ENCODE assay signal across 28 mouse cellular contexts in the genomic region with DNA sequence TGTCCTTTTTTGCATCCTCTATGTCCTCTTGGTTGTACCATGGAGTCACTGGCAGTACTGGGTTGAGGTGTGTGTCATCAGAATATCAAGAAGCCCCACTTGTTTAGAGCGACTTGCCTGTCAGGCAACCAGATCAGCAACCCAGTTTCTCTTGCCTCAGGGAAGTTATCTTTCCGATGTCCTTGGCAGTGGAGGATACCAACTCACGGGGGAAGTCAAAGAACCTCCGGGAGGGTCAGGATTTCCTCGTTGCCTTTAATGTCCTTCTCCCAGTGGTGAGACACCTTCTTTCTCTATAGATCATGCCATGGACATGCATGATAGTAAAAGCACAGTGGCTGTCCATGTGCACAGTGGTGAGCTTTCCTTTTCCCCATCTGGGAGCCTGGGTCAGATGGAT. TPM values are rescaled to one million over a fixed set of nuclear protein-coding genes. Genes with fewer than 3 reads are reported as not detected.
A peak's percentile ranks its signal among the peaks of the same experiment; 100 is the strongest.
DNase-seq lines count a peak whose midpoint lies in the region; ATAC-seq and TF ChIP-seq lines count a peak whose summit lies in the region.
"Had no signal": no experiment of that assay in that cellular context is flagged by ENCODE, and none has a peak within 500 bp of the region (broad histone marks: within the 10 kb centered on the region; RNA-seq: fewer than 3 reads in every experiment).

No protein-coding gene starts in this region.

- H3K9ac ChIP-seq in liver, adult 2 months (ENCODE audit: low read depth, low read length): no peak overlapping the region
- H3K9ac ChIP-seq in liver, embryonic 11.5 days (ENCODE audit: low read depth, low read length): no peak overlapping the region
- H3K9ac ChIP-seq: embryonic facial prominence, embryonic 13.5 days; embryonic facial prominence, embryonic 15.5 days; forebrain, embryonic 12.5 days had no signal

- no peaks in the 10 kb centered on the region; the same call in 1 of the 2 replicates for H3K79me2 ChIP-seq in liver, adult 2 months (ENCODE audit: control insufficient read depth, insufficient read depth, low read length)

- peaks cover 11% of the 10 kb centered on the region for H3K36me3 ChIP-seq in liver, adult 2 months (ENCODE audit: control insufficient read depth, insufficient read depth, low read length)
- H3K36me3 ChIP-seq in liver, embryonic 11.5 days (ENCODE audit: control insufficient read depth, insufficient read depth, low read length): no peaks in the 10 kb centered on the region; the same call in 1 of the 2 replicates
- H3K36me3 ChIP-seq: embryonic facial prominence, embryonic 13.5 days; embryonic facial prominence, embryonic 15.5 days; forebrain, embryonic 10.5 days; forebrain, embryonic 12.5 days; G1E had no signal

- H3K4me1 ChIP-seq in liver, adult 2 months (ENCODE audit: control insufficient read depth, insufficient read depth, low read length): peaks cover 16% of the 10 kb centered on the region
- no peaks in the 10 kb centered on the region for H3K4me1 ChIP-seq in liver, embryonic 11.5 days (replicated peaks; ENCODE audit: control insufficient read depth, insufficient read depth, low read length)
- H3K4me1 ChIP-seq: embryonic facial prominence, embryonic 15.5 days; forebrain, embryonic 10.5 days; forebrain, embryonic 12.5 days had no signal

- peak; percentile 59 for DNase-seq in adrenal gland, adult 2 months
- no peak for DNase-seq in adrenal gland, postnatal 4 days (ENCODE audit: low spot score in 2 of 2)
- no peak for DNase-seq in liver, adult 2 months (ENCODE audit: extremely low read depth, low read depth, low spot score)
- no peak for DNase-seq in liver, embryonic 11.5 days (ENCODE audit: low spot score)
- peak; percentile 57 for DNase-seq in adrenal gland, postnatal 10 days
- peak; percentile 50 to 53 for DNase-seq in adrenal gland, postnatal 36 days
- DNase-seq in frontal cortex, postnatal 10 days (ENCODE audit: low spot score in 2 of 2): no peak
- DNase-seq: B cell, adult 2 months; cerebellum, adult 11 months; cerebellum, adult 18-20 months; cerebellum, adult 8-10 months; cerebellum, adult 9-11 months; cerebellum, postnatal 14 days; cerebellum, postnatal 36 days; embryo, embryonic 11 days had no signal

- 0 out of 2 replicates have a peak overlapping the region, but pooled peaks have one; percentile 12 for H3K27ac ChIP-seq in liver, adult 2 months (replicated peaks; ENCODE audit: insufficient read depth, low read depth, low read length)
- H3K27ac ChIP-seq in liver, embryonic 11.5 days (ENCODE audit: low read depth, low read length): no peak overlapping the region
- H3K27ac ChIP-seq: embryonic facial prominence, embryonic 13.5 days; embryonic facial prominence, embryonic 15.5 days; forebrain, embryonic 10.5 days; forebrain, embryonic 12.5 days had no signal

- no peaks in the 10 kb centered on the region for H3K27me3 ChIP-seq in liver, adult 2 months (ENCODE audit: control insufficient read depth, insufficient read depth, low read length)
- H3K27me3 ChIP-seq in liver, embryonic 11.5 days (replicated peaks; ENCODE audit: control insufficient read depth, insufficient read depth, low read length): no peaks in the 10 kb centered on the region
- H3K27me3 ChIP-seq: CH12.LX; embryonic facial prominence, embryonic 13.5 days; embryonic facial prominence, embryonic 15.5 days; forebrain, embryonic 12.5 days; Patski had no signal

- no peak for TF ChIP-seq CTCF in liver, adult 2 months (IDR thresholded peaks at IDR 0.05; ENCODE audit: low read depth, low read length)

- no peaks in the 10 kb centered on the region for H3K9me3 ChIP-seq in liver, embryonic 11.5 days (ENCODE audit: control insufficient read depth, low read length)
- H3K9me3 ChIP-seq: embryonic facial prominence, embryonic 13.5 days; embryonic facial prominence, embryonic 15.5 days; forebrain, embryonic 10.5 days; forebrain, embryonic 12.5 days; G1E had no signal

- no peak overlapping the region for H3K4me2 ChIP-seq in liver, embryonic 11.5 days
- H3K4me2 ChIP-seq: embryonic facial prominence, embryonic 13.5 days; embryonic facial prominence, embryonic 15.5 days; forebrain, embryonic 12.5 days had no signal

- H3K4me3 ChIP-seq in liver, adult 2 months (ENCODE audit: insufficient read depth, low read depth, low read length): no peak overlapping the region
- H3K4me3 ChIP-seq in liver, embryonic 11.5 days (ENCODE audit: low read depth, low read length): no peak overlapping the region
- H3K4me3 ChIP-seq: embryonic facial prominence, embryonic 13.5 days; embryonic facial prominence, embryonic 15.5 days; erythroblast, embryonic 14.5 days; forebrain, embryonic 10.5 days; forebrain, embryonic 12.5 days had no signal

- TF ChIP-seq POLR2A in liver, adult 2 months (IDR thresholded peaks at IDR 0.05; ENCODE audit: extremely low read depth, insufficient read depth, low read length): no peak

- 81% methylated on average over 5 of the region's 5 CpGs for WGBS in liver, adult 2 months
- WGBS in liver, embryonic 11.5 days: 83% methylated on average over 5 of the region's 5 CpGs

- no peak for ATAC-seq in liver, embryonic 11.5 days (replicated peaks; ENCODE audit: low FRiP score)
- ATAC-seq: activated CD4-positive, CD25-positive, alpha-beta regulatory T cell, adult 4 months; CD4-positive, CD25-positive, alpha-beta regulatory T cell, adult 4 months; forebrain, embryonic 14.5 days; forebrain, embryonic 16.5 days; Patski had no signal

RNA-seq across cellular contexts. Expression of gene C1rl, which starts 9.1 kb away (rescaled TPM):
- 10 to 100 TPM; 20.6 to 22.0 TPM for total RNA-seq in adrenal gland, adult 2 months (2021)
- 11.2 and 13.4 TPM in 2 replicates for polyA plus RNA-seq in adrenal gland, adult 2 months (2012; rRNA removed)
- total RNA-seq in adrenal gland, postnatal 4 days (2021): 10 to 100 TPM; 13.2 to 19.9 TPM
- total RNA-seq in liver, adult 2 months (2014; rRNA removed): 53.6 and 59.5 TPM in 2 replicates
- polyA plus RNA-seq in liver, adult 2 months (2012; rRNA removed): 67.3 and 73.0 TPM in 2 replicates
- polyA plus RNA-seq in liver, embryonic 11.5 days (2014; fragmentation: Nextera tagmentation; extraction: Ambion mirVana): 4.1 and 4.4 TPM in 2 replicates
- 10 to 100 TPM; 16.0 to 21.7 TPM for total RNA-seq in adrenal gland, postnatal 10 days (2021)
- 10 to 100 TPM; 11.8 to 15.5 TPM for total RNA-seq in adrenal gland, postnatal 36 days (2021)
- polyA plus RNA-seq: activated CD4-positive, CD25-positive, alpha-beta regulatory T cell, adult 4 months; CD4-positive, CD25-positive, alpha-beta regulatory T cell, adult 4 months; erythroblast, embryonic 14.5 days had no signal

RNA-seq across cellular contexts. Expression of gene C1ra, which starts 10.2 kb away (rescaled TPM):
- total RNA-seq in adrenal gland, adult 2 months (2021): 10 to 100 TPM; 48.6 to 68.2 TPM
- polyA plus RNA-seq in adrenal gland, adult 2 months (2012; rRNA removed): 20.3 and 27.2 TPM in 2 replicates
- total RNA-seq in adrenal gland, postnatal 4 days (2021): 10 to 100 TPM; 36.8 to 48.1 TPM
- 165 and 177 TPM in 2 replicates for total RNA-seq in liver, adult 2 months (2014; rRNA removed)
- 92.5 and 119 TPM in 2 replicates for polyA plus RNA-seq in liver, adult 2 months (2012; rRNA removed)
- 2.8 and 2.9 TPM in 2 replicates for polyA plus RNA-seq in liver, embryonic 11.5 days (2014; fragmentation: Nextera tagmentation; extraction: Ambion mirVana)
- total RNA-seq in adrenal gland, postnatal 10 days (2021): 10 to 100 TPM; 40.4 to 51.1 TPM
- 10 to 100 TPM; 38.7 to 52.4 TPM for total RNA-seq in adrenal gland, postnatal 36 days (2021)
- polyA plus RNA-seq: G1E had no signal

RNA-seq across cellular contexts. Expression of gene Clstn3, which starts 37.4 kb away (rescaled TPM):
- 100 to 1,000 TPM in 1 of 2 experiments, 10 to 100 TPM in 1; 91.8 to 146 TPM for total RNA-seq in adrenal gland, adult 2 months (2021)
- 62.4 and 91.3 TPM in 2 replicates for polyA plus RNA-seq in adrenal gland, adult 2 months (2012; rRNA removed)
- 10 to 100 TPM; 33.9 to 35.3 TPM for total RNA-seq in adrenal gland, postnatal 4 days (2021)
- 1.6 and 2.7 TPM in 2 replicates for total RNA-seq in liver, adult 2 months (2014; rRNA removed)
- polyA plus RNA-seq in liver, adult 2 months (2012; rRNA removed): 4.1 and 4.4 TPM in 2 replicates
- polyA plus RNA-seq in liver, embryonic 11.5 days (2014; fragmentation: Nextera tagmentation; extraction: Ambion mirVana): 6.1 and 7.6 TPM in 2 replicates
- total RNA-seq in adrenal gland, postnatal 10 days (2021): 10 to 100 TPM; 78.7 to 79.4 TPM
- 10 to 100 TPM; 54.9 to 78.2 TPM for total RNA-seq in adrenal gland, postnatal 36 days (2021)
- polyA plus RNA-seq: activated CD4-positive, CD25-positive, alpha-beta regulatory T cell, adult 4 months had no signal

RNA-seq across cellular contexts. Expression of gene C1s1, which starts 40.1 kb away (rescaled TPM):
- 10 to 100 TPM; 45.4 to 72.3 TPM for total RNA-seq in adrenal gland, adult 2 months (2021)
- 10.1 and 14.8 TPM in 2 replicates for polyA plus RNA-seq in adrenal gland, adult 2 months (2012; rRNA removed)
- total RNA-seq in adrenal gland, postnatal 4 days (2021): 10 to 100 TPM; 48.1 to 66.6 TPM
- total RNA-seq in liver, adult 2 months (2014; rRNA removed): 384 and 554 TPM in 2 replicates
- polyA plus RNA-seq in liver, adult 2 months (2012; rRNA removed): 174 and 206 TPM in 2 replicates
- 12.0 and 12.7 TPM in 2 replicates for polyA plus RNA-seq in liver, embryonic 11.5 days (2014; fragmentation: Nextera tagmentation; extraction: Ambion mirVana)
- 100 to 1,000 TPM in 1 of 2 experiments, 10 to 100 TPM in 1; 76.9 to 105 TPM for total RNA-seq in adrenal gland, postnatal 10 days (2021)
- total RNA-seq in adrenal gland, postnatal 36 days (2021): 10 to 100 TPM; 46.2 to 61.5 TPM
- total RNA-seq: common myeloid progenitor, adult 5-6 weeks had no signal
- polyA plus RNA-seq: activated CD4-positive, CD25-positive, alpha-beta regulatory T cell, adult 4 months; CD4-positive, CD25-positive, alpha-beta regulatory T cell, adult 4 months; erythroblast, embryonic 14.5 days; G1E had no signal

Comparison
In these comparisons a context has a peak if more than half of its experiments do, and no peak if none do; other contexts are left out.
1. DNase-seq: peak in adrenal gland, adult 2 months (single experiment), adrenal gland, postnatal 10 days (single experiment) and adrenal gland, postnatal 36 days (2 of 2); none in adrenal gland, postnatal 4 days (0 of 2), liver, adult 2 months (single experiment), liver, embryonic 11.5 days (single experiment) and frontal cortex, postnatal 10 days (0 of 2).